Mouse (Mus musculus) ES-Bruce4 (cell line): ENCODE measurements around the gene Myt1l. TPM values are rescaled to one million over a fixed set of nuclear protein-coding genes. Genes with fewer than 3 reads are reported as not detected.

ENCODE experiments used
- H3K27ac ChIP-seq: 2 replicates; pipeline ENCODE4 v1.5.1; 2012; ENCODE audit warnings: low read length, inconsistent platforms; ENCODE audit not compliant: insufficient read depth
- H3K27me3 ChIP-seq: 2 replicates; pipeline ENCODE4 v1.6.1; 2012; ENCODE audit warnings: mild to moderate bottlenecking, low read length, inconsistent platforms; ENCODE audit not compliant: control insufficient read depth, poor library complexity, insufficient read depth, severe bottlenecking
- H3K36me3 ChIP-seq: 2 replicates; pipeline ENCODE4 v1.6.1; 2012; ENCODE audit warnings: inconsistent platforms, mild to moderate bottlenecking, low read length, moderate library complexity; ENCODE audit not compliant: control insufficient read depth, poor library complexity, insufficient read depth, severe bottlenecking
- H3K4me1 ChIP-seq: one replicate; pipeline ENCODE4 v1.8.1; 2011; ENCODE audit warnings: low read length; ENCODE audit not compliant: control insufficient read depth, insufficient read depth
- H3K4me3 ChIP-seq: 2 replicates; pipeline ENCODE4 v1.5.1; 2011; ENCODE audit warnings: low read depth, mild to moderate bottlenecking, low read length
- H3K9ac ChIP-seq: 2 replicates; pipeline ENCODE4 v1.6.1; 2012; ENCODE audit warnings: low read depth, mild to moderate bottlenecking, inconsistent platforms; ENCODE audit not compliant: poor library complexity, severe bottlenecking
- H3K9me3 ChIP-seq: replicated peaks from 2 replicates; pipeline ENCODE4 v1.6.1; 2012; ENCODE audit warnings: mild to moderate bottlenecking, low read length, inconsistent platforms; ENCODE audit not compliant: control insufficient read depth, poor library complexity, insufficient read depth, severe bottlenecking
- CTCF ChIP-seq: IDR thresholded peaks from one replicate; pipeline ENCODE4 v1.8.1; 2011; ENCODE audit warnings: low read depth, low read length
- EP300 ChIP-seq: IDR thresholded peaks from 2 replicates; pipeline ENCODE4 v1.6.1; 2011; ENCODE audit warnings: low read depth, low read length; ENCODE audit not compliant: insufficient read depth
- POLR2A ChIP-seq: IDR thresholded peaks from one replicate; pipeline ENCODE4 v1.8.1; 2011; ENCODE audit warnings: low read length; ENCODE audit not compliant: insufficient read depth
- polyA plus RNA-seq: library from polyadenylated mRNA; stranded (reverse); fragments of >200 nt; gene quantifications from 2 replicates; pipeline ENCODE4 v1.2.4, GENCODE M21; 2011; ENCODE audit warnings: low read depth; ENCODE audit not compliant: missing spikeins, insufficient read depth, insufficient read length

Gene Myt1l
- polyA plus RNA-seq, 1 experiment, result not detected

DNA sequence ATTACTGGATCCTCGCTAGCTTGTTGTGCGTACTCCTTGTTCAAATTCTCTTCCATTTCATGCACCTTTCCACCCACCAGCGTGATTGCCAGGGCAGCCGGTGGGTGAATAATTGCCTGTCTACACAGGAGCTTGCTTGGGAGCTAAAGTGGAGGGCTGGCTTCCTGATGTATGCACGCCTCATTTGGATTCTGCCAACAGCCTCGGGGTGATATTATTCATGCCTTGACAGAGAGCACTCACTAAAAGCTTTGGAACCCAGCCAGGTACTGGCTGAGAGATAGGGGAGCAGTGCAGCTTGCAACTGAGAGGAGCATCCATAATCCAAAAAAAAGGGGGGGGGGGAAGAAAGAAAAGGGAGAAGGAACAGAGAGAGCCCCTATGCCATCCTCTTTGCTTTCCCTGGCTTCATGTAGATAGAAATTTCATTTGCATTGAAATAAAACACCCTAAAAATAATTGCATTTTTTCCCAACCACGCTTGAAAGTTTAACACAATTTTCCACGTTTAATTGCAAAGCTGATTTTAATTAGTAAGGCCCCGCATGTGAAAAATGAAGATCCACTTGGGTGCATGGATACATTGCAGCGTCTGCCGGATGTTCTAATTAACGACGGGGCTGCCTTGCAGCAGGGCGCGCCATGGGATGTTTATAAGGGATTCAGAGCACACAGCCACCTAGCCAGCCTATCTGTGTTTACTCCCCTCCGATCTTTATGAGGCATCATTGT, 261.3 kb downstream of the Myt1l start:
- Histone ChIP-seq H3K9me3 (no peaks in the 10 kb centered on the region), H3K9ac (no peak overlapping the region), H3K27me3 (no peaks in the 10 kb centered on the region), H3K4me1 (no peaks in the 10 kb centered on the region), H3K4me3 (no peak overlapping the region), H3K36me3 (no peaks in the 10 kb centered on the region), H3K27ac (no peak overlapping the region)
- TF ChIP-seq EP300 (no peak), POLR2A (no peak)

DNA sequence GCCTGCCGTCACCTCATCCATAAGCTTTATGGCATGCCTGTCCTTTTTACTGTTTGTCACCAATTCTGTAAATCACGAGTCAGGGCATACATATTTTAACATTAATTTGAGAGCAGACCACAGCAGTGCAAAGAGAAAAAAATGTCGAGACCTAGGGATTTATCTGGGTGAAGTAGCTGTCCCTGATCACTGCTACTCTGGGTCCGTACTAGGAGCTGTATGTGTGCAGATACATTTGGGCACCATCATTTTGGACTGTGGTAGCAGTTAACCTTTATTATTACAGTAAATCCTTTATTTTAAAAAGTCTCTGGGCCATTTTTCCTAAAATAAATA, 261.8 kb downstream of the Myt1l start:
- Histone ChIP-seq H3K36me3 (no peaks in the 10 kb centered on the region), H3K4me1 (no peaks in the 10 kb centered on the region), H3K27ac (no peak overlapping the region), H3K27me3 (no peaks in the 10 kb centered on the region), H3K4me3 (no peak overlapping the region), H3K9me3 (no peaks in the 10 kb centered on the region), H3K9ac (no peak overlapping the region)
- TF ChIP-seq CTCF (no peak), POLR2A (no peak)

DNA sequence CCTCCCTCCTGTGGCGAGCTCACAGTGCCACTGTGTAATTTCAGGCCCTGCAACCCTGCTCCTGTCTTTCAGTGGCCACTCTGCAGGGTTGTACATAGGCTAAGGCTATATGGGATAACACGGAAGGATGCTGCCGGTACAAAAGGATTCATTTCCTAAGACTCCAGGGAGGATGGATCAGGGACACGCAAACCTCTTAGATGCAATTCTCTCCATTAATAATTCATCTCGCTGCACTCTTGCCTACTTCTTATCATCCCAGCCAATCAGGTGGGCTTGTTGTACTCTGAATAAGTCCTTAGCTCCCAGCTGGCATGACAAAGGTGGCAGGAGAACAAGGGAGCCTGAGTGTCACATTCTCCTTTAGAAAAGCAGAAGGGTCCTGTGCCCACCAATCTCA, 264.8 kb downstream of the Myt1l start:
- Histone ChIP-seq H3K4me3 (no peak overlapping the region), H3K4me1 (no peaks in the 10 kb centered on the region), H3K27ac (no peak overlapping the region), H3K36me3 (no peaks in the 10 kb centered on the region), H3K9ac (no peak overlapping the region), H3K9me3 (no peaks in the 10 kb centered on the region), H3K27me3 (no peaks in the 10 kb centered on the region)
- TF ChIP-seq POLR2A (no peak), EP300 (no peak), CTCF (no peak)

DNA sequence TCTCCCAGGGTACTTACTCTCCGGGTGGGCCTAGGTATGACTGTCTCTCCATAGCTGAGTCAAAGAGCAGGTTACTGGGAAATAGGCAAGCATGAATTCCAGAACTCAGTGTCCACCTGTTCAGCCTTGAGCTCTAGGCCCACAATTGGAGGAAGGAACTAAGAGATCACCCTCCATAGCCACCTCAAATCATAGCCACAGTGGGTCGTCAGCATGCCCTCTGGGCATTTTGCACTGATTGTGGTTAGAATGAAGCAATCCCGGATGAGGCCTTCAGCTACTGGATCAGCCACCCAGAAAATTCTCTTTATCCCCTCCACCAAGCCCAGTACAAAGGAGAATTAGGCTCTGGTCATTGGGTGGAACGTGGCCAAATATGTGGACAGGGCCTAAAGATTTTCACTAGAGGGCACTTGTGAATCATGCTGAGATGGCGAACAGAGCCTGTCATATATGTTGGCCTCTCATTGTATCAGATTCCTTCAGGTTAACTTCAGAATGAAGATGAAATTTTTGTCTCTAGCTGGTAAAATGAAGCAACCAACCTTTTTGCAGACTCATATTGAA, 267.0 kb downstream of the Myt1l start:
- Histone ChIP-seq H3K4me3 (no peak overlapping the region), H3K27ac (no peak overlapping the region), H3K9me3 (no peaks in the 10 kb centered on the region), H3K36me3 (no peaks in the 10 kb centered on the region), H3K9ac (no peak overlapping the region), H3K4me1 (no peaks in the 10 kb centered on the region), H3K27me3 (no peaks in the 10 kb centered on the region)
- no peak for TF ChIP-seq POLR2A
- no peak for TF ChIP-seq EP300
- TF ChIP-seq CTCF, result no peak

DNA sequence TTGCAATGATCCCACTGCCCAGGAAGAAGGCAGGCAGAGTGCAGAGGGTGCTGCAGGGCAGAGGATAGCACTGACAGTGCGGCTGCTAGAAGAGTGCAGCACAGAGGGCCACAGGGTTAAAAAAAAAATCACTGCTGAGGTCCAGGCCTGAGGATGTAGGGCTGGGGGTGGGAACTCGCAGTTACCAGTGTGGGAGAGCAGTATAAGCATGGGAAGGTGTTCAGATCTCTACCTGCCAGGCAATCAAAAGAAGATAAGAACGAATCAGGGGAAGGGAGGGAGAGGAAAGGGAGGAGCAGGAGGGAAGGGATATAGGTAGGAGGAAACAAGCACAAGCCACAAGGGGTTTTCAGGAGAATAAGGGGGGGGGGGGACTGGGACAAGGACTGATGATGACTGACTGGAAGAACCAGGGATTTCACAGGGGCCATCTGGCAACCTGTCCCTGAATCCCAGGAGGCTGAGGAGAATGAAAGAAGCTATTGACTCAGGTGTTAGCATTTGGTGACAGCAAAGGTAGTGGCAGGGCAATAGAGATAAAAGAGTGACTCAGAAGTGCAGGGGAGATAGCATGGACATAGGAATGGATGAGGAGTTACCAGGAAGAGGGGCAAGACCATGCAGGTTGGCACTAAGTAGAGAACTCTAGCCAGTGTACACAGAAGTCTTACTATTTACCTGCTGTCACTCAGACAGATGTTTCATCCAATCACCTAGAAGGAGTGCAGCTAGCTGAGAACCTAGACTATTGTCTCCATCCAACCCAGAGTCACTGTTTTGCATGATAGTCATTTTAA, 270.6 kb downstream of the Myt1l start:
- Histone ChIP-seq H3K9me3 (no peaks in the 10 kb centered on the region), H3K4me3 (no peak overlapping the region), H3K36me3 (no peaks in the 10 kb centered on the region), H3K27me3 (no peaks in the 10 kb centered on the region), H3K4me1 (no peaks in the 10 kb centered on the region), H3K9ac (no peak overlapping the region), H3K27ac (no peak overlapping the region)
- TF ChIP-seq CTCF (no peak), POLR2A (no peak), EP300 (no peak)

DNA sequence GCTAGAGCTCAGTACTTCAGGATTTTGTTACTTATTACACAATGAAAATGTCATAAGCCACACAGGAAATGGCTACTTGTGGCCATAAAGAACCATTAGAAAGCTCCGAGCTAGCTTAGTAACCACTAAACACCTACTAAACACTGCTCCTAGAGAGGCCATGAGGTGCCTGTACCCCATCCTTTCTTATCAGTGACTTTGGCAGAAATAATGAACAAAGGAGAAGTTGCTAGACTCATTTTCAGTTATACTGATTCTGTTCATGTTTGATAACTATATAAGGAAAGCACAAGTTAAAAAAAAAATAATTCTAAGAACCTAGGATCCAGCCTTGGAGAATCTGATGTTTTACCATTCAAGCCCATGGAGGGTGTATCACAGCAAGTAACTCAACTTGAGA, 278.2 kb downstream of the Myt1l start:
- H3K9ac ChIP-seq, result no peak overlapping the region
- no peaks in the 10 kb centered on the region for H3K4me1 ChIP-seq
- no peak for TF ChIP-seq EP300
- no peak for TF ChIP-seq CTCF
- TF ChIP-seq POLR2A, result no peak
- H3K27me3 ChIP-seq, result no peaks in the 10 kb centered on the region
- H3K36me3 ChIP-seq, result no peaks in the 10 kb centered on the region
- H3K4me3 ChIP-seq, result no peak overlapping the region
- no peak overlapping the region for H3K27ac ChIP-seq
- H3K9me3 ChIP-seq, result no peaks in the 10 kb centered on the region
